29 mouse cellular contexts compared by ENCODE assay signal in the genomic region with DNA sequence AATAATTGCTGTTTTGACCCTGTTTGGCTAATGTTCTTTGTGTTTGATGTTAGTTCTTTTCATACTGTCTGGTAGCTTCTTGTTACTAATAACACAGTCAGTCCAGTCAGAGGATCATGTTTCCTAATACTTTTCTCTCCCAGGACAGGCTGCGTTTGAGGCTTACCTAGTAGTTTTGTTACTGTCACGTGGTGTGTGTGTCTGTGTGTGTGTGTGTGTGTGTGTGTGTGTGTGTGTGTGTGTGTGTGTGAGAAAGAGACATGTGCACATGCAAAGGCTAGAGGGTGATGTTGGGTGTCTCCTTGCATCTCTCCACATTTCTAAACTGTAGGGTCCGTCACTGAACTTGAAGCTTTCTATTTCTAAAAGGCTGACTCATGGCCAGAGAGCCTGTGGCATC.
"Had no signal": no experiment of that assay in that cellular context is flagged by ENCODE, and none has a peak within 500 bp of the region (broad histone marks: within the 10 kb centered on the region; RNA-seq: fewer than 3 reads in every experiment).

No protein-coding gene starts in this region.

- ATAC-seq: liver, embryonic 12.5 days; liver, postnatal 0 days; lung, postnatal 0 days; midbrain, embryonic 13.5 days; midbrain, embryonic 15.5 days; midbrain, embryonic 16.5 days had no signal

- H3K4me2 ChIP-seq: limb, embryonic 12.5 days; limb, embryonic 13.5 days; limb, embryonic 15.5 days; liver, embryonic 11.5 days; liver, embryonic 12.5 days; liver, embryonic 13.5 days; liver, embryonic 15.5 days; lung, embryonic 14.5 days; lung, embryonic 15.5 days; midbrain, embryonic 11.5 days; midbrain, embryonic 12.5 days; midbrain, embryonic 13.5 days; midbrain, embryonic 15.5 days; neural tube, embryonic 12.5 days had no signal

- DNase-seq: left cerebral cortex, postnatal 4 days; liver; liver, embryonic 13.5 days; liver, postnatal 0 days; lung, adult 18-20 months; lung, adult 2 months; lung, embryonic 14.5 days; lung, postnatal 10 days; lung, postnatal 14 days; lung, postnatal 36 days; lung, postnatal 4 days; midbrain, embryonic 14.5 days had no signal

- H3K27me3 ChIP-seq: limb, embryonic 12.5 days; limb, embryonic 13.5 days; limb, embryonic 15.5 days; liver, embryonic 12.5 days; liver, embryonic 13.5 days; liver, embryonic 15.5 days; lung, embryonic 15.5 days; megakaryocyte, embryonic 14.5 days; midbrain, embryonic 12.5 days; midbrain, embryonic 13.5 days; midbrain, embryonic 15.5 days; neural tube, embryonic 12.5 days had no signal

- H3K4me3 ChIP-seq: limb, embryonic 10.5 days; limb, embryonic 12.5 days; limb, embryonic 13.5 days; limb, embryonic 15.5 days; liver, embryonic 12.5 days; liver, embryonic 13.5 days; liver, embryonic 15.5 days; lung, embryonic 15.5 days; megakaryocyte, embryonic 14.5 days; midbrain, embryonic 10.5 days; midbrain, embryonic 12.5 days; midbrain, embryonic 13.5 days; midbrain, embryonic 15.5 days; neural tube, embryonic 12.5 days had no signal
